40 mouse cellular contexts compared by ENCODE assay signal in genomic region chr6:146848281-146848680, GRCm38 (mm10). TPM values are rescaled to one million over a fixed set of nuclear protein-coding genes. Genes with fewer than 3 reads are reported as not detected.
"Had no signal": no experiment of that assay in that cellular context is flagged by ENCODE, and none has a peak within 500 bp of the region (broad histone marks: within the 10 kb centered on the region; RNA-seq: fewer than 3 reads in every experiment).

No protein-coding gene starts in this region.

- H3K36me3 ChIP-seq: heart, embryonic 13.5 days; heart, embryonic 15.5 days; hindbrain, embryonic 13.5 days; hindbrain, embryonic 15.5 days; kidney, embryonic 15.5 days; limb, embryonic 10.5 days; limb, embryonic 12.5 days; liver, embryonic 12.5 days had no signal

- H3K27me3 ChIP-seq: heart, embryonic 13.5 days; heart, embryonic 15.5 days; hindbrain, embryonic 13.5 days; hindbrain, embryonic 15.5 days; kidney, embryonic 15.5 days; limb, embryonic 12.5 days; liver, embryonic 12.5 days had no signal

- DNase-seq: gastrocnemius, postnatal 14 days; gastrocnemius, postnatal 36 days; heart, adult 11 months; heart, adult 2 months; heart, postnatal 14 days; heart, postnatal 36 days; kidney, adult 11 months; kidney, adult 2 months; kidney, adult 9 months; kidney, postnatal 14 days; kidney, postnatal 36 days; layer of hippocampus, adult 9-11 months; layer of hippocampus, postnatal 36 days; liver had no signal

- H3K4me3 ChIP-seq: heart, adult 2 months; heart, embryonic 13.5 days; heart, embryonic 15.5 days; hindbrain, embryonic 13.5 days; hindbrain, embryonic 15.5 days; kidney, embryonic 15.5 days; limb, embryonic 10.5 days; limb, embryonic 12.5 days; liver, embryonic 12.5 days had no signal

- H3K4me1 ChIP-seq: hindbrain, embryonic 15.5 days; kidney, embryonic 15.5 days; limb, embryonic 12.5 days had no signal

- H3K9me3 ChIP-seq: heart, embryonic 13.5 days; heart, embryonic 15.5 days; hindbrain, embryonic 13.5 days; hindbrain, embryonic 15.5 days; kidney, embryonic 15.5 days; limb, embryonic 10.5 days; limb, embryonic 12.5 days; liver, embryonic 12.5 days had no signal

- H3K27ac ChIP-seq: heart, adult 2 months; heart, embryonic 13.5 days; heart, embryonic 15.5 days; hindbrain, embryonic 13.5 days; hindbrain, embryonic 15.5 days; hindbrain, postnatal 0 days; kidney, embryonic 15.5 days; kidney, postnatal 0 days; limb, embryonic 10.5 days; limb, embryonic 12.5 days; liver, embryonic 12.5 days; liver, embryonic 14.5 days had no signal

- H3K9ac ChIP-seq: heart, embryonic 13.5 days; heart, embryonic 15.5 days; hindbrain, embryonic 13.5 days; hindbrain, embryonic 15.5 days; kidney, embryonic 15.5 days; limb, embryonic 12.5 days; liver, embryonic 12.5 days; liver, embryonic 14.5 days had no signal

RNA-seq across cellular contexts. Expression of gene Smco2, which starts 1.6 kb away (rescaled TPM):
- total RNA-seq: gastrocnemius, adult 18-20 months; gastrocnemius, adult 8-10 months; gastrocnemius, postnatal 14 days; gastrocnemius, postnatal 36 days; hematopoietic stem cell, adult 5-6 weeks; hindbrain, postnatal 0 days; layer of hippocampus, adult 18-20 months; layer of hippocampus, adult 8-10 months; layer of hippocampus, postnatal 14 days; layer of hippocampus, postnatal 36 days; left cerebral cortex, adult 18-20 months; left cerebral cortex, postnatal 10 days; left cerebral cortex, postnatal 25 days had no signal
- polyA plus RNA-seq: heart, embryonic 11.5 days; heart, embryonic 13.5 days; hindbrain, embryonic 11.5 days; hindbrain, embryonic 13.5 days; hindbrain, embryonic 15.5 days; hindbrain, postnatal 0 days; intestine, embryonic 14.5 days; intestine, embryonic 16.5 days; kidney, adult 2 months; kidney, embryonic 15.5 days; kidney, postnatal 0 days; large intestine, adult 2 months; limb, embryonic 10.5 days; limb, embryonic 12.5 days; limb, embryonic 14.5 days; liver, embryonic 12.5 days; liver, embryonic 14.5 days had no signal

RNA-seq across cellular contexts. Expression of gene Arntl2, which starts 52.4 kb away (rescaled TPM):
- total RNA-seq: hematopoietic stem cell, adult 5-6 weeks had no signal
